Mouse (Mus musculus): ENCODE results near the gene Lrrtm1. TPM values are rescaled to one million over a fixed set of nuclear protein-coding genes. Genes with fewer than 3 reads are reported as not detected.
A peak's percentile ranks its signal among the peaks of the same experiment; 100 is the strongest.

The Lrrtm1 gene
- total RNA-seq, 2 experiments from 2014 or later, result 84.2 to 86.3 TPM

GRCm38 (mm10) chr6:77288402-77288801, 45.9 kb downstream of the Lrrtm1 start:
- intact Hi-C loops (cut with DNase I), result no loop called here
- DNase-seq (ENCODE audit: extremely low spot score in 1 of 2, low spot score in 2 of 2), result no peak

GRCm38 (mm10) chr6:77291415-77291814, 48.9 kb downstream of the Lrrtm1 start:
- intact Hi-C loops (cut with DNase I), result no loop called here
- DNase-seq (ENCODE audit: extremely low spot score in 1 of 2, low spot score in 2 of 2), result no peak

- intact Hi-C loops (cut with DNase I), result no loop called here
- DNase-seq (ENCODE audit: extremely low spot score in 1 of 2, low spot score in 2 of 2), result peak in 1 of 2 experiments; percentile 5
Measured at GRCm38 (mm10) chr6:77301305-77301704, 58.8 kb downstream of the Lrrtm1 start.

- intact Hi-C loops (cut with DNase I), result no loop called here
- DNase-seq (ENCODE audit: extremely low spot score in 1 of 2, low spot score in 2 of 2), result no peak
Measured at GRCm38 (mm10) chr6:77306796-77307195, 64.3 kb downstream of the Lrrtm1 start.

Measured in left cerebral cortex, postnatal 10 days (tissue).